Mouse (Mus musculus): ENCODE data around the gene Gpatch8.

DNA sequence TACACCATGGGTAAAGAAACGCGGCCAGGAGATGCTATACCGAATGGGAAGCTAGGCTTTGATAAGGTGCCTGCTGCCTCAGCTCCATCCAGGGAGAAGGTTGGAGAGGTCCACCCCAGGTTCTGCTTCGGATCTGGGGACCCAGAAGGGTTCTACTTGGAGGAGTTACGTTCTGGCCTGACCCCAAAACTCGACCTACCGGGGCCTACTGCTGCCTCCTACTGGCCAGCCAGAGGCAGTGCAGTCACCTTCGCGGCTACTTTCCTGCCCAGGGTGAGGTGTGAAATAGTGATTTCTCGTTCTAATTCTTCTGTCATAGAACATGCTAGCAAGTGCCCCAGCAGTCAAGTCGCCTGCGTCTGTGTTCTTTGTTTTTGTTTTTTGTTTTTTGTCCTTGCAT is 12.0 kb upstream of the Gpatch8 start:
- peak; percentile 66; the same call in 1 of the 2 replicates for TF ChIP-seq CTCF (IDR thresholded peaks at IDR 0.05; ENCODE audit: extremely low read depth, insufficient read length, insufficient replicate concordance, low read depth, low read length)
- no peak for TF ChIP-seq POLR2A (IDR thresholded peaks at IDR 0.05; ENCODE audit: low read depth, low read length)
